Mouse (Mus musculus) lung, postnatal 0 days (tissue): Measurements from ENCODE around the gene Klhl40.

Experiments
- CTCF ChIP-seq: IDR thresholded peaks from 2 replicates; pipeline ENCODE4 v1.5.1; 2016; ENCODE audit warnings: antibody characterized with exemption, mild to moderate bottlenecking
- EP300 ChIP-seq: IDR thresholded peaks from 2 replicates; pipeline ENCODE4 v1.6.1; 2016; ENCODE audit warnings: antibody characterized with exemption, mild to moderate bottlenecking, control low read depth

DNA sequence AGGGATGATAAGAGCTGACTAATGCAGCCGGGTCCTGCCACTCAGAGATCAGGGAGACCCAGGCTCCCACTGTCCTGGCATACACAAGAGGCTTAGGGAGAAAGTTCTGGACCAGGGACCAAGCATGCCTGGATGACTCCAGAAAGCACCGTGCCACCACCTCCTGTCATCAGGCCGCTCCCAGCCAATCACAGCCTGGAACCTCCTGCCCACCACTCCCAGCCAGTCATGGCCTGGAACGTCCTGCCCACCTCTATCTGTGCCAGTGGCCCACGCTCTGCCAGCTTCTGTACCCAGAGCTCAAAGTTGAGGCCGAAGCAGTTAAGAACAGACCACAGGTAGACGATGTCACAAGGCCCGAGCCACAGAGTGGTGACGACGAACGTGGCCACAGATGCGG is 7.4 kb downstream of the Klhl40 start:
- no peak for TF ChIP-seq CTCF
- no peak for TF ChIP-seq EP300
